Mouse (Mus musculus) megakaryocyte, embryonic 14.5 days (primary cell): ENCODE measurements around the gene Limk2.

ENCODE experiments used
- FLI1 ChIP-seq: IDR thresholded peaks from 2 replicates; pipeline ENCODE4 v1.6.1; 2012; ENCODE audit warnings: low read length, inconsistent platforms, mixed read lengths
- GATA1 ChIP-seq: IDR thresholded peaks from 3 replicates; pipeline ENCODE4 v1.6.1; 2012; ENCODE audit warnings: mixed read lengths, low read length, inconsistent platforms, borderline replicate concordance

DNA sequence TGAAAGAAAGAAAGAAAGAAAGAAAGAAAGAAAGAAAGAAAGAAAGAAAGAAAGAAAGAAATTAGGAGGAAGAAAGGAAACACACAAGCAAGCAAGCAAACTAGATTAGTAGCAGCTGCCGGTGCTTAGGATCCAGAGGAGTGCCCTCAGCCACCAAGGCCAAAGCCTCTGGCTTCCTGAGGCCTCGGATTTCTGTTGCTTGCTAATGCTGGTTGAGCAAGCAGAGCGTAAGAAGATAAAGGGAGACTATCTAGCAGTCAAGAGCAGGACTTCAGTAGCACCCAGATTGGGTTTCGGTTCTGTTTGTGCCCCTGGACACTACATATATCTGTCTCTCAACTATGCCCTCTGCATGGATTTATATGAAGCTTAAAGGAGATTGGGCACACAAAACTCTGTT lies 13.3 kb upstream of the Limk2 start:
- TF ChIP-seq GATA1 (no peak), FLI1 (no peak)
